Comparison of ENCODE assay signal across 23 mouse cellular contexts in genomic region chrX:143067115-143067514, GRCm38 (mm10). TPM values are rescaled to one million over a fixed set of nuclear protein-coding genes. Genes with fewer than 3 reads are reported as not detected.
DNase-seq lines count a peak whose midpoint lies in the region; ATAC-seq and TF ChIP-seq lines count a peak whose summit lies in the region.
"Had no signal": no experiment of that assay in that cellular context is flagged by ENCODE, and none has a peak within 500 bp of the region (broad histone marks: within the 10 kb centered on the region; RNA-seq: fewer than 3 reads in every experiment).

No protein-coding gene starts in this region.

- DNase-seq in gastrocnemius, adult 2 months = peak; percentile 25
- no peak for DNase-seq in gastrocnemius, adult 18-20 months (ENCODE audit: low spot score)
- DNase-seq in brain, embryonic 14.5 days (ENCODE audit: low read depth) = peak; percentile 49
- DNase-seq in cerebellum, adult 18-20 months = peak; percentile 35 to 53
- DNase-seq in cerebellum, postnatal 10 days = peak; percentile 35 to 52
- no peak for DNase-seq in hindbrain, embryonic 11.5 days (ENCODE audit: low spot score)
- no peak for DNase-seq in right cerebral cortex, postnatal 4 days
- DNase-seq: embryo, embryonic 11 days; kidney, adult 18-20 months; liver, embryonic 13.5 days; lung, adult 18-20 months; right cerebral cortex, postnatal 14 days had no signal

- H3K9me3 ChIP-seq in hindbrain, embryonic 11.5 days (ENCODE audit: control insufficient read depth, low read length) = no peaks in the 10 kb centered on the region
- H3K9me3 ChIP-seq: forebrain, embryonic 12.5 days; hindbrain, embryonic 13.5 days; limb, embryonic 13.5 days; liver, embryonic 13.5 days; midbrain, embryonic 13.5 days; stomach, embryonic 15.5 days had no signal

- no peaks in the 10 kb centered on the region for H3K36me3 ChIP-seq in hindbrain, embryonic 11.5 days (ENCODE audit: control insufficient read depth, insufficient read depth, low read length)
- H3K36me3 ChIP-seq: forebrain, embryonic 12.5 days; hindbrain, embryonic 13.5 days; limb, embryonic 13.5 days; liver, embryonic 13.5 days; midbrain, embryonic 13.5 days; stomach, embryonic 15.5 days had no signal

- TF ChIP-seq POLR2A in brain, embryonic 14.5 days (IDR thresholded peaks at IDR 0.05; ENCODE audit: borderline replicate concordance, extremely low read depth, insufficient read depth, insufficient read length, poor library complexity, severe bottlenecking) = no peak

- peak overlapping the region; percentile 70 for H3K27ac ChIP-seq in gastrocnemius, adult 2 months
- no peak overlapping the region for H3K27ac ChIP-seq in hindbrain, embryonic 11.5 days (ENCODE audit: low read depth, low read length)
- H3K27ac ChIP-seq: forebrain, embryonic 12.5 days; limb, embryonic 13.5 days; liver, embryonic 13.5 days; midbrain, embryonic 13.5 days; stomach, embryonic 15.5 days had no signal

- H3K9ac ChIP-seq in hindbrain, embryonic 11.5 days (ENCODE audit: low read depth, low read length) = no peak overlapping the region
- H3K9ac ChIP-seq: forebrain, embryonic 12.5 days; hindbrain, embryonic 13.5 days; limb, embryonic 13.5 days; liver, embryonic 13.5 days; midbrain, embryonic 13.5 days; stomach, embryonic 15.5 days had no signal

- H3K4me2 ChIP-seq in hindbrain, embryonic 11.5 days (replicated peaks; ENCODE audit: low read depth, low read length) = no peak overlapping the region
- H3K4me2 ChIP-seq: forebrain, embryonic 12.5 days; heart, embryonic 11.5 days; liver, embryonic 13.5 days; midbrain, embryonic 13.5 days; stomach, embryonic 15.5 days had no signal

- TF ChIP-seq CTCF in gastrocnemius, adult 2 months (IDR thresholded peaks at IDR 0.05) = no peak
- no peak for TF ChIP-seq CTCF in brain, embryonic 14.5 days (IDR thresholded peaks at IDR 0.05; ENCODE audit: borderline replicate concordance, extremely low read depth, insufficient read depth, insufficient read length)

- no peaks in the 10 kb centered on the region for H3K4me1 ChIP-seq in hindbrain, embryonic 11.5 days (replicated peaks; ENCODE audit: control insufficient read depth, insufficient read depth, low read length)
- H3K4me1 ChIP-seq: forebrain, embryonic 12.5 days; liver, embryonic 13.5 days; midbrain, embryonic 13.5 days; stomach, embryonic 15.5 days had no signal

- 94% methylated on average over 1 of the region's 1 CpGs for WGBS in hindbrain, embryonic 11.5 days

- no peak for ATAC-seq in hindbrain, embryonic 11.5 days (ENCODE audit: low FRiP score)
- no peak for ATAC-seq in megakaryocyte progenitor cell, adult 5-6 weeks (replicated peaks; ENCODE audit: poor library complexity)
- ATAC-seq: CD4-positive, CD25-positive, alpha-beta regulatory T cell, adult 4 months; inflammation-experienced regulatory T-cells, adult 6 months had no signal

- H3K4me3 ChIP-seq in gastrocnemius, adult 2 months = no peak overlapping the region; the same call in 1 of the 2 replicates
- H3K4me3 ChIP-seq in hindbrain, embryonic 11.5 days (ENCODE audit: low read depth, low read length) = no peak overlapping the region
- H3K4me3 ChIP-seq: erythroblast, embryonic 14.5 days; forebrain, embryonic 12.5 days; hindbrain, embryonic 13.5 days; limb, embryonic 13.5 days; liver, embryonic 13.5 days; midbrain, embryonic 13.5 days; stomach, embryonic 15.5 days had no signal

- intact Hi-C loops in gastrocnemius, adult 2 months (cut with DNase I) = no loop called here

- no peaks in the 10 kb centered on the region for H3K27me3 ChIP-seq in hindbrain, embryonic 11.5 days (ENCODE audit: control insufficient read depth, insufficient read depth, low read length)
- H3K27me3 ChIP-seq: stomach, embryonic 15.5 days had no signal

RNA-seq across cellular contexts. Expression of gene Rtl9, which starts 32.3 kb away (rescaled TPM):
- under 1 TPM; 0.10 to 0.36 TPM for total RNA-seq in gastrocnemius, adult 2 months (2021)
- under 1 TPM; 0.11 to 0.19 TPM for total RNA-seq in gastrocnemius, adult 18-20 months (2021)
- polyA plus RNA-seq in brain, embryonic 14.5 days (2012; rRNA removed) = 0.85 and 1.5 TPM in 2 replicates
- 0.14 and 0.62 TPM in 2 replicates for polyA plus RNA-seq in hindbrain, embryonic 11.5 days (2014; fragmentation: Nextera tagmentation; extraction: Ambion mirVana)
- not detected in 2 replicates for total RNA-seq in megakaryocyte progenitor cell, adult 5-6 weeks (2015)
- total RNA-seq in megakaryocyte progenitor cell, adult 5-6 weeks (2017) = not detected in 2 replicates
- total RNA-seq: megakaryocyte-erythroid progenitor cell, adult 5-6 weeks had no signal
- polyA plus RNA-seq: CD4-positive, CD25-positive, alpha-beta regulatory T cell, adult 4 months; erythroblast, embryonic 14.5 days; inflammation-experienced regulatory T-cells, adult 6 months; liver, embryonic 13.5 days had no signal

Comparison
In these comparisons a context has a peak if more than half of its experiments do, and no peak if none do; other contexts are left out.
1. DNase-seq: peak in gastrocnemius, adult 2 months (single experiment), brain, embryonic 14.5 days (single experiment), cerebellum, adult 18-20 months (2 of 2) and cerebellum, postnatal 10 days (2 of 2); none in gastrocnemius, adult 18-20 months (single experiment), hindbrain, embryonic 11.5 days (single experiment) and right cerebral cortex, postnatal 4 days (single experiment).